Mouse (Mus musculus): ENCODE results near the gene Zcchc17. TPM values are rescaled to one million over a fixed set of nuclear protein-coding genes. Genes with fewer than 3 reads are reported as not detected.

The Zcchc17 gene
- polyA plus RNA-seq, 1 experiment: 17.1 TPM

GRCm38 (mm10) chr4:130275016-130275822, 84.5 kb downstream of the Zcchc17 start:
- TF ChIP-seq CTCF (IDR thresholded peaks at IDR 0.05; ENCODE audit: extremely low read depth, insufficient read length, insufficient replicate concordance, low read depth, low read length): no peak
- TF ChIP-seq POLR2A (IDR thresholded peaks at IDR 0.05; ENCODE audit: low read depth, low read length): peak; percentile 17; the same call in 1 of the 2 replicates
- no peaks in the 10 kb centered on the region for H3K36me3 ChIP-seq (ENCODE audit: control insufficient read depth, insufficient read depth, low read length)
- peaks cover 15% of the 10 kb centered on the region; the same call in 1 of the 2 replicates for H3K4me1 ChIP-seq (ENCODE audit: control insufficient read depth, insufficient read depth, insufficient read length, low read length)
- peak overlapping the region; percentile 91 for H3K4me3 ChIP-seq (ENCODE audit: low read depth, low read length)
- peak overlapping the region; percentile 42 for H3K27ac ChIP-seq (ENCODE audit: insufficient read depth, low read depth, low read length)
- 2% methylated on average over 62 of the region's 62 CpGs for WGBS
- no peaks in the 10 kb centered on the region for H3K27me3 ChIP-seq (ENCODE audit: control insufficient read depth, insufficient read depth, low read length)

DNA sequence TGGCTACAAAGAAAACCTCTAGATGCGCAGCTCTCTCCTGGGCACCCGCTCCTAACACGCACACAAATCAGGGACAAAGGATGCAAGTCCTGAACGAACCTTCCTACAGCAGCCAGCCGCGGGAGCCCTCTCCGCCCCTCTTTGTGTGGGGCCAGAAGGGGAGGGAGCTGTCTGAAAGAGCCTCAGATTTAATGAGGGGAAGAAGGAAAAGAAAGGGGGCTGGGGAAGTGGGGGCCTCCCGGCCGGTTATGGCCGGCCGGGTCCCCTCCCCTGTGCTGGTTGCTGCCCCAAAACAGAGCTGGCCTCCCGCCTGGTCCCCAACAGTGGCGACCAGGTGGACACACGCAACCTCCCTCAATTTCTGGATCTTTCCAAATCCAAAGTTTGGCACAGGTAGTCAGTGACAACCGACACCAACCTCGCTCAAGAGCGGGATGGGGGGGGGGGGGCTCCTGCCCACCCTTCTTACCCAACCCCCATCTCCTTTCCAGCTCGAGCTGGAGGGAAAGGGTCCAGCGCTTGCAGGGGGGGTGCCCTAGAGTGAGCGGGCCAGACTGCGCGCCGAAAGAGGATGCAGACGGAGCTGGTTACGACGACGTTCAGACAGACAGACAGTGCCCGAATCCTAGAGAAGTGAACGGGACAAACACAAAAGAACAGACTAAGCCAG, 85.3 kb downstream of the Zcchc17 start:
- 2% methylated on average over 28 of the region's 29 CpGs for WGBS
- H3K27me3 ChIP-seq (ENCODE audit: control insufficient read depth, insufficient read depth, low read length): no peaks in the 10 kb centered on the region
- TF ChIP-seq CTCF (IDR thresholded peaks at IDR 0.05; ENCODE audit: extremely low read depth, insufficient read length, insufficient replicate concordance, low read depth, low read length) (no peak), POLR2A (IDR thresholded peaks at IDR 0.05; ENCODE audit: low read depth, low read length) (no peak; the same call in 1 of the 2 replicates)
- H3K27ac ChIP-seq (ENCODE audit: insufficient read depth, low read depth, low read length): no peak overlapping the region
- peaks cover 15% of the 10 kb centered on the region; the same call in 1 of the 2 replicates for H3K4me1 ChIP-seq (ENCODE audit: control insufficient read depth, insufficient read depth, insufficient read length, low read length)
- H3K4me3 ChIP-seq (ENCODE audit: low read depth, low read length): peak overlapping the region; percentile 91
- H3K36me3 ChIP-seq (ENCODE audit: control insufficient read depth, insufficient read depth, low read length): no peaks in the 10 kb centered on the region

- TF ChIP-seq POLR2A (IDR thresholded peaks at IDR 0.05; ENCODE audit: low read depth, low read length) (no peak; the same call in 1 of the 2 replicates), CTCF (IDR thresholded peaks at IDR 0.05; ENCODE audit: extremely low read depth, insufficient read length, insufficient replicate concordance, low read depth, low read length) (no peak)
- H3K27me3 ChIP-seq (ENCODE audit: control insufficient read depth, insufficient read depth, low read length): no peaks in the 10 kb centered on the region
- WGBS: 10% methylated on average over 11 of the region's 12 CpGs
- H3K4me1 ChIP-seq (ENCODE audit: control insufficient read depth, insufficient read depth, insufficient read length, low read length): peaks cover 15% of the 10 kb centered on the region; the same call in 1 of the 2 replicates
- 0 out of 2 replicates have a peak overlapping the region, but pooled peaks have one; percentile 24 for H3K27ac ChIP-seq (ENCODE audit: insufficient read depth, low read depth, low read length)
- H3K36me3 ChIP-seq (ENCODE audit: control insufficient read depth, insufficient read depth, low read length): no peaks in the 10 kb centered on the region
- H3K4me3 ChIP-seq (ENCODE audit: low read depth, low read length): peak overlapping the region; percentile 91
Observed at GRCm38 (mm10) chr4:130273698-130274345, 85.9 kb downstream of the Zcchc17 start.

DNA sequence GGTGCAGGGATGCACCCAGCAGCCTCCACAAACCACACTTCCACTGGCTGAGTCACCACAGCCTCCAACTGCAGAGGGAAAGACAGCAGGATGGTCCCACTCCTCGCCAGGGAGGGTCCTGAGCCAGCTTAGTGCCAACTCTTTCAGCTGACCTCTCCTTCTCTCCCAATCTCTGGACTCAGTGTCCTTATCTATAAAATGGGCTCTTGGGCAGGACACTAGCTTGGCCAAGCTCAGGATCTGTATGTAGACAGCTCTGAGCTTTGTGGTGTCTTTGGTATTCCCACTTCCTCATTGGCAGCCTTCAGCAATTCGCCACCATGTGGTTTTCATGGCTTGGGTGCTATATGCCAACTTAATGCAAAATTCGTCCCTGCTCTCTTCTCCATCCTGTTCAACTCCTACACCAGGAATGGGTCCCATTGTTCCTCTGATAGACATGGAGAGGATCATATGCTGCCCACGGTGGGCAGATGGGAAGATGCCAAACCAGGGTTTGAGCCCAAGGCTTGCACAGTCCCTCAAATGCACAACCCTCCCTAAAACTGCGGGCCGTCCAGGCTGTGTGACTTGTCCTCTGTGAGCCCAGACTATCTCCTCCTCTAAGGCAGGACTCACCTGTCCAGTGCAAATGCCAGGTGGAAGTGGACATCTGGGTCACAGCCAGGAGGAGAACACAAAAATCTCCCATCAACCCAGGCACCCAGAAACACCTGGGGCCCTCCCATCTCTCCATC, 89.0 kb downstream of the Zcchc17 start:
- Histone ChIP-seq H3K27me3 (ENCODE audit: control insufficient read depth, insufficient read depth, low read length) (no peaks in the 10 kb centered on the region), H3K4me3 (ENCODE audit: low read depth, low read length) (no peak overlapping the region), H3K36me3 (ENCODE audit: control insufficient read depth, insufficient read depth, low read length) (no peaks in the 10 kb centered on the region), H3K4me1 (ENCODE audit: control insufficient read depth, insufficient read depth, insufficient read length, low read length) (peaks cover 13% of the 10 kb centered on the region), H3K27ac (ENCODE audit: insufficient read depth, low read depth, low read length) (no peak overlapping the region)
- WGBS: 84% methylated on average over 6 of the region's 6 CpGs
- no peak for TF ChIP-seq CTCF (IDR thresholded peaks at IDR 0.05; ENCODE audit: extremely low read depth, insufficient read length, insufficient replicate concordance, low read depth, low read length)

DNA sequence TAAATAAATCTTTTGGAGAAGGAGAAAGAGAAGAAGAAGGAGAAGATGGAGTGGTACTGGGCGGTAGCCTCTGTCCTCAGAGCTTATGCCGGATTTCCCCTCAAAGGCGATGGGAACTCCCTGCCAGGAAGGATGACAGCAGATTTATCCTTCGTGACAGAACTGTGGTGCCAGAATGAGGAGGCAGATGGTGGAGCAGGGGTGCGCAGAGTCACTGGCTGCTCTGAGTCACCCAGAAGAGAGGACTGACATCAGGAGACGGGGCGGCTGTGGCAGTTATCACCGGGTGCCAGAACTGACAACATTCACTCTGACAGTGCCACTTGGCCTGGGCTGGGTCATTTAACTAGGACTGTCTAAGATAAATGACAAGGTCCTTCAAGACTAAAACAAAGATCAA, 89.7 kb downstream of the Zcchc17 start:
- WGBS: 93% methylated on average over 8 of the region's 8 CpGs
- no peak overlapping the region for H3K4me3 ChIP-seq (ENCODE audit: low read depth, low read length)

DNA sequence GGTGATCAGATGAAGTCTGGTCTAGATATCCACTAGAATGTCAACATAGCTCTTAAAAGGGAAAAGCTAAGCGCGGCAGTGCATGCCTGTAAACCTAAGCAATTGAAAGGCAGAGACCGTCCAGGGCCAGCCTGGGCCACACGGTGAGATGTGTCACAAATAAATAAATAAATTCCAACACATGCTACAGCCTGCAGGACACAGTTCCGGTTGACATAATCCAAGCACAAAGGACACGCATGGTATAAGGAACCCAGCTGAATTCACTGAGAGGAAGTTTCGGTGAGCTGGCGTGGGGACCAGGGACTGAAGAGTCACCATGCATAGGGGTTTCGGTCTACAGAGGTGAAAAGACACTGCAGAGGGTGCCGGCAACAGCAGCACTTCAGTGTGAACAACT, 91.0 kb downstream of the Zcchc17 start:
- no peaks in the 10 kb centered on the region for H3K27me3 ChIP-seq (ENCODE audit: control insufficient read depth, insufficient read depth, low read length)
- H3K36me3 ChIP-seq (ENCODE audit: control insufficient read depth, insufficient read depth, low read length): peaks cover 4% of the 10 kb centered on the region; the same call in 1 of the 2 replicates
- no peak overlapping the region for H3K4me3 ChIP-seq (ENCODE audit: low read depth, low read length)
- WGBS: 89% methylated on average over 10 of the region's 10 CpGs
- H3K27ac ChIP-seq (ENCODE audit: insufficient read depth, low read depth, low read length): no peak overlapping the region
- peaks cover 11% of the 10 kb centered on the region for H3K4me1 ChIP-seq (ENCODE audit: control insufficient read depth, insufficient read depth, insufficient read length, low read length)
- no peak for TF ChIP-seq CTCF (IDR thresholded peaks at IDR 0.05; ENCODE audit: extremely low read depth, insufficient read length, insufficient replicate concordance, low read depth, low read length)
- no peak for TF ChIP-seq POLR2A (IDR thresholded peaks at IDR 0.05; ENCODE audit: low read depth, low read length)

More for the DNA sequence above, 89.7 kb downstream of the Zcchc17 start:
- Histone ChIP-seq H3K4me1 (ENCODE audit: control insufficient read depth, insufficient read depth, insufficient read length, low read length) (peaks cover 11% of the 10 kb centered on the region), H3K27ac (ENCODE audit: insufficient read depth, low read depth, low read length) (no peak overlapping the region), H3K36me3 (ENCODE audit: control insufficient read depth, insufficient read depth, low read length) (no peaks in the 10 kb centered on the region), H3K27me3 (ENCODE audit: control insufficient read depth, insufficient read depth, low read length) (no peaks in the 10 kb centered on the region)
- TF ChIP-seq CTCF (IDR thresholded peaks at IDR 0.05; ENCODE audit: extremely low read depth, insufficient read length, insufficient replicate concordance, low read depth, low read length) (no peak), POLR2A (IDR thresholded peaks at IDR 0.05; ENCODE audit: low read depth, low read length) (no peak)

All from small intestine, adult 2 months (tissue).